Mouse (Mus musculus) heart, embryonic 11.5 days (tissue): Measurements from ENCODE around the gene Lamtor3. TPM values are rescaled to one million over a fixed set of nuclear protein-coding genes. Genes with fewer than 3 reads are reported as not detected.
"Not testable (repeated sequence)": the region's sequence is repeated elsewhere in the genome, so short reads cannot be mapped to it uniquely, and the experiment has no call there.

Experiments used
- ATAC-seq: fragments of 200-750 bp; cut with Nextera tagmentation; replicated peaks from 2 replicates; pipeline ENCODE4 v1.8.0; 2017; ENCODE audit warnings: moderate library complexity; ENCODE audit not compliant: insufficient number of reproducible peaks, low FRiP score, low TSS enrichment
- H3K27ac ChIP-seq: fragments of 300-500 bp; sonication (generic); 2 replicates; pipeline ENCODE4 v1.5.1; 2014; ENCODE audit warnings: mild to moderate bottlenecking, low read depth, low read length
- H3K27me3 ChIP-seq: fragments of 300-500 bp; sonication (generic); 2 replicates; pipeline ENCODE4 v1.6.1; 2014; ENCODE audit warnings: mild to moderate bottlenecking, low read length, mixed read lengths; ENCODE audit not compliant: control insufficient read depth, insufficient read depth
- H3K36me3 ChIP-seq: fragments of 300-500 bp; sonication (generic); 2 replicates; pipeline ENCODE4 v1.6.1; 2014; ENCODE audit warnings: mild to moderate bottlenecking, low read length, moderate library complexity, mixed read lengths; ENCODE audit not compliant: control insufficient read depth, insufficient read depth
- H3K4me1 ChIP-seq: fragments of 300-500 bp; sonication (generic); 2 replicates; pipeline ENCODE4 v1.6.1; 2014; ENCODE audit warnings: low read length; ENCODE audit not compliant: control insufficient read depth, insufficient read depth
- H3K4me2 ChIP-seq: fragments of 300-500 bp; sonication (generic); 2 replicates; pipeline ENCODE4 v1.6.1; 2014; ENCODE audit warnings: mild to moderate bottlenecking, moderate library complexity
- H3K4me3 ChIP-seq: fragments of 300-500 bp; sonication (generic); 2 replicates; pipeline ENCODE4 v1.5.1; 2014; ENCODE audit warnings: low read depth, low read length
- H3K9ac ChIP-seq: fragments of 300-500 bp; sonication (generic); 2 replicates; pipeline ENCODE4 v1.6.1; 2014; ENCODE audit warnings: mild to moderate bottlenecking, low read depth, low read length, moderate library complexity
- H3K9me3 ChIP-seq: fragments of 300-500 bp; sonication (generic); replicated peaks from 2 replicates; pipeline ENCODE4 v1.6.1; 2016; ENCODE audit warnings: low read length; ENCODE audit not compliant: control insufficient read depth
- WGBS: fragments of 180-500 bp; shearing (Covaris S2); extraction: QIAGEN DNeasy Blood & Tissue Kit; methylation state at CpG from one replicate; pipeline ENCODE4 v1.1.7; 2014; ENCODE audit not compliant: insufficient replicate concordance; 5-methylcytosine and 5-hydroxymethylcytosine counted together
- polyA plus RNA-seq: library from polyadenylated mRNA; unstranded; fragments of >200 nt; fragmentation: Nextera tagmentation; extraction: Ambion mirVana; gene quantifications from 2 replicates; pipeline ENCODE4 v1.2.1, GENCODE M21; 2014

Lamtor3 gene
- polyA plus RNA-seq, 1 experiment from 2014 or later: 97.0 TPM

- Histone ChIP-seq H3K27me3 (no peaks in the 10 kb centered on the region), H3K4me3 (no peak overlapping the region), H3K9ac (no peak overlapping the region), H3K9me3 (no peaks in the 10 kb centered on the region), H3K27ac (no peak overlapping the region), H3K4me1 (no peaks in the 10 kb centered on the region), H3K4me2 (no peak overlapping the region), H3K36me3 (peaks cover 18% of the 10 kb centered on the region)
- no peak for ATAC-seq
- 89% methylated on average over 4 of the region's 4 CpGs for WGBS
These were observed 24.5 kb upstream of the Lamtor3 start for GRCm38 (mm10) chr3:137893789-137894188.

GRCm38 (mm10) chr3:137895196-137895595 lies 23.1 kb upstream of the Lamtor3 start:
- H3K27me3 ChIP-seq: no peaks in the 10 kb centered on the region
- H3K27ac ChIP-seq: no peak overlapping the region
- no peak for ATAC-seq
- no peak overlapping the region for H3K4me3 ChIP-seq
- H3K9ac ChIP-seq: no peak overlapping the region
- H3K4me2 ChIP-seq: no peak overlapping the region
- peaks cover 9% of the 10 kb centered on the region for H3K36me3 ChIP-seq
- no peaks in the 10 kb centered on the region for H3K9me3 ChIP-seq
- H3K4me1 ChIP-seq: no peaks in the 10 kb centered on the region
- WGBS: 85% methylated on average over 3 of the region's 3 CpGs

- H3K4me3 ChIP-seq: no peak overlapping the region
- no peaks in the 10 kb centered on the region for H3K4me1 ChIP-seq
- no peak overlapping the region for H3K9ac ChIP-seq
- H3K27ac ChIP-seq: no peak overlapping the region
- H3K4me2 ChIP-seq: no peak overlapping the region
- 89% methylated on average over 4 of the region's 4 CpGs for WGBS
- peaks cover 9% of the 10 kb centered on the region for H3K36me3 ChIP-seq
- H3K27me3 ChIP-seq: no peaks in the 10 kb centered on the region
- no peak for ATAC-seq
- no peaks in the 10 kb centered on the region for H3K9me3 ChIP-seq
These were observed 21.9 kb upstream of the Lamtor3 start for GRCm38 (mm10) chr3:137896386-137896785.

GRCm38 (mm10) chr3:137896867-137897266 lies 21.4 kb upstream of the Lamtor3 start:
- Histone ChIP-seq H3K4me1 (no peaks in the 10 kb centered on the region), H3K27ac (no peak overlapping the region), H3K4me2 (no peak overlapping the region), H3K36me3 (peaks cover 9% of the 10 kb centered on the region), H3K27me3 (no peaks in the 10 kb centered on the region), H3K9ac (no peak overlapping the region), H3K9me3 (no peaks in the 10 kb centered on the region), H3K4me3 (no peak overlapping the region)
- WGBS: 72% methylated on average over 3 of the region's 3 CpGs
- ATAC-seq: no peak

- no peak overlapping the region for H3K9ac ChIP-seq
- H3K9me3 ChIP-seq: no peaks in the 10 kb centered on the region
- H3K4me2 ChIP-seq: no peak overlapping the region
- H3K27ac ChIP-seq: no peak overlapping the region
- 82% methylated on average over 5 of the region's 5 CpGs for WGBS
- H3K36me3 ChIP-seq: peaks cover 9% of the 10 kb centered on the region
- no peak for ATAC-seq
- H3K4me3 ChIP-seq: no peak overlapping the region
- H3K27me3 ChIP-seq: no peaks in the 10 kb centered on the region
- no peaks in the 10 kb centered on the region for H3K4me1 ChIP-seq
These were observed 20.6 kb upstream of the Lamtor3 start for GRCm38 (mm10) chr3:137897685-137898084.

GRCm38 (mm10) chr3:137900149-137900548 lies 18.2 kb upstream of the Lamtor3 start:
- no peaks in the 10 kb centered on the region for H3K9me3 ChIP-seq
- no peak for ATAC-seq
- H3K36me3 ChIP-seq: peaks cover 2% of the 10 kb centered on the region
- H3K27ac ChIP-seq: no peak overlapping the region
- H3K4me1 ChIP-seq: no peaks in the 10 kb centered on the region
- no peaks in the 10 kb centered on the region for H3K27me3 ChIP-seq
- no peak overlapping the region for H3K9ac ChIP-seq
- 86% methylated on average over 10 of the region's 10 CpGs for WGBS
- H3K4me2 ChIP-seq: no peak overlapping the region
- H3K4me3 ChIP-seq: no peak overlapping the region

GRCm38 (mm10) chr3:137913093-137913492 lies 5.2 kb upstream of the Lamtor3 start:
- no peaks in the 10 kb centered on the region for H3K27me3 ChIP-seq
- H3K9me3 ChIP-seq: no peaks in the 10 kb centered on the region
- no peak overlapping the region for H3K4me2 ChIP-seq
- no peak overlapping the region for H3K27ac ChIP-seq
- peaks cover 4% of the 10 kb centered on the region for H3K4me1 ChIP-seq
- WGBS: 64% methylated on average over 2 of the region's 2 CpGs
- H3K4me3 ChIP-seq: no peak overlapping the region
- H3K36me3 ChIP-seq: no peaks in the 10 kb centered on the region
- H3K9ac ChIP-seq: no peak overlapping the region
- no peak for ATAC-seq

GRCm38 (mm10) chr3:137914567-137914966 lies 3.7 kb upstream of the Lamtor3 start:
- H3K4me3 ChIP-seq, H3K4me1 ChIP-seq, H3K27ac ChIP-seq, H3K9ac ChIP-seq, H3K36me3 ChIP-seq, H3K4me2 ChIP-seq, ATAC-seq, H3K9me3 ChIP-seq, H3K27me3 ChIP-seq: not testable (repeated sequence)
- WGBS: no CpG with 5 or more reads among the region's 1 CpGs

GRCm38 (mm10) chr3:137917694-137918171 lies 573 bp upstream of the Lamtor3 start:
- Histone ChIP-seq H3K4me1 (peaks cover 11% of the 10 kb centered on the region), H3K36me3 (no peaks in the 10 kb centered on the region), H3K9me3 (no peaks in the 10 kb centered on the region), H3K27me3 (no peaks in the 10 kb centered on the region), H3K9ac (peak overlapping the region; percentile 80), H3K4me3 (peak overlapping the region; percentile 70), H3K4me2 (peak overlapping the region; percentile 82), H3K27ac (peak overlapping the region; percentile 74)
- WGBS: 20% methylated on average over 12 of the region's 12 CpGs
- ATAC-seq: peak; percentile 27; the same call in 1 of the 2 replicates
